Mouse (Mus musculus): ENCODE data around the gene Eps8l1. TPM values are rescaled to one million over a fixed set of nuclear protein-coding genes. Genes with fewer than 3 reads are reported as not detected.

Eps8l1 gene
- polyA plus RNA-seq, 1 experiment from 2014 or later: 0.97 TPM

- H3K4me1 ChIP-seq (ENCODE audit: insufficient read depth): peaks cover 3% of the 10 kb centered on the region; the same call in 1 of the 2 replicates
- no peaks in the 10 kb centered on the region for H3K9me3 ChIP-seq (ENCODE audit: low read length)
- WGBS (ENCODE audit: insufficient replicate concordance): 73% methylated on average over 3 of the region's 3 CpGs
- H3K4me2 ChIP-seq (ENCODE audit: low read depth, low read length): no peak overlapping the region
- no peak for DNase-seq
- ATAC-seq: no peak
- no peak overlapping the region for H3K27ac ChIP-seq (ENCODE audit: low read depth)
- no peak overlapping the region for H3K9ac ChIP-seq (replicated peaks)
- H3K4me3 ChIP-seq (ENCODE audit: low read depth, low read length): no peak overlapping the region
- TF ChIP-seq EP300 (IDR thresholded peaks at IDR 0.05; ENCODE audit: low read depth) (no peak), CTCF (IDR thresholded peaks at IDR 0.05; ENCODE audit: low read depth) (no peak)
- H3K36me3 ChIP-seq (replicated peaks; ENCODE audit: insufficient read depth, low read length): no peaks in the 10 kb centered on the region; the same call in 1 of the 2 replicates
- no peaks in the 10 kb centered on the region for H3K27me3 ChIP-seq (ENCODE audit: insufficient read depth, low read length)
These were observed 12.0 kb upstream of the Eps8l1 start for GRCm38 (mm10) chr7:4448439-4448838.

DNA sequence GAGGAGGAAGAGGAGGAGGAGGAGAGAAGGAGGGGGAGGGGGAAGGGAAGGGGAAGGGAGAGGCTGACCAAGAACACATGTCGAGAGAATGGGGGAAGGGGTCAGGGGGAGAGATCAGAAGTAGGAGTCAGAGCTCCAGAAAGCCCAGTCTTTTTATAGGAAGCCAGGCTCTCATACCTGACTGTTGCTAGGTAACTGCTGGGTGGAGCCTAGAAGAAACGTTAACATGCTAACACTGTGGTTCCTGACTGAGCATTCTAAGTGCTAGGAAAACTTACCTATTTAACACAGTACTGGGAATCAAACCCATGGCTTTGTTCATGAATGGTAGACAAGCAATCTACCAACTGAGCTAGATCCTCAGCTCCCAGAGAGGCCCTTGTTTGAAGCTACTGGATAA, 11.3 kb upstream of the Eps8l1 start:
- Histone ChIP-seq H3K9ac (replicated peaks) (no peak overlapping the region), H3K9me3 (ENCODE audit: low read length) (no peaks in the 10 kb centered on the region), H3K4me2 (ENCODE audit: low read depth, low read length) (no peak overlapping the region), H3K27ac (ENCODE audit: low read depth) (no peak overlapping the region), H3K27me3 (ENCODE audit: insufficient read depth, low read length) (no peaks in the 10 kb centered on the region), H3K36me3 (replicated peaks; ENCODE audit: insufficient read depth, low read length) (no peaks in the 10 kb centered on the region), H3K4me3 (ENCODE audit: low read depth, low read length) (no peak overlapping the region), H3K4me1 (ENCODE audit: insufficient read depth) (peaks cover 3% of the 10 kb centered on the region; the same call in 1 of the 2 replicates)
- TF ChIP-seq EP300 (IDR thresholded peaks at IDR 0.05; ENCODE audit: low read depth): no peak
- no peak for TF ChIP-seq CTCF (IDR thresholded peaks at IDR 0.05; ENCODE audit: low read depth)
- WGBS (ENCODE audit: insufficient replicate concordance): 13% methylated on average over 2 of the region's 2 CpGs
- DNase-seq: no peak
- no peak for ATAC-seq

DNA sequence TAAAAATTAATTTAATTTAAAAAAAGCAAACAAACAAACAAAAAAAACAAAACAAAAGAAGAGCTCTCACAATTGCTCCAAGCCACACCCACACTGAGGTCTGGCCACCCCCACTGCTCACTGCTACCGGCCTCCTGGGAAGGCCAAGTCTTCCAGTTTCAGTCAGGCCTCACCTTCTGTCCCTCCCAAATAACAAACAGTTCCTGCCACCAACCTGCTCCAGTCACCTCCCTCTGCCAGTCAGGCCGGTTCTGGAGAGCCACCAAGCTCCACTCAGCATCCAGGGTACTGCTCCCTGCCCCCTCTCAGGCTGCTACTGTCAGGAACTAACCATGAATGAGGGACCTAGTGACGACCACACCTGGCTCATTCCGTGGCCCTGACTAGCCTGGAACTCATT, 7.8 kb upstream of the Eps8l1 start:
- Histone ChIP-seq H3K4me1 (ENCODE audit: insufficient read depth) (no peaks in the 10 kb centered on the region), H3K9ac (replicated peaks) (no peak overlapping the region), H3K36me3 (replicated peaks; ENCODE audit: insufficient read depth, low read length) (no peaks in the 10 kb centered on the region), H3K4me3 (ENCODE audit: low read depth, low read length) (no peak overlapping the region), H3K27ac (ENCODE audit: low read depth) (no peak overlapping the region), H3K4me2 (ENCODE audit: low read depth, low read length) (no peak overlapping the region), H3K27me3 (ENCODE audit: insufficient read depth, low read length) (no peaks in the 10 kb centered on the region), H3K9me3 (ENCODE audit: low read length) (no peaks in the 10 kb centered on the region)
- no peak for DNase-seq
- TF ChIP-seq CTCF (IDR thresholded peaks at IDR 0.05; ENCODE audit: low read depth) (no peak), EP300 (IDR thresholded peaks at IDR 0.05; ENCODE audit: low read depth) (no peak)
- ATAC-seq: no peak
- WGBS (ENCODE audit: insufficient replicate concordance): 27% methylated on average over 4 of the region's 4 CpGs

DNA sequence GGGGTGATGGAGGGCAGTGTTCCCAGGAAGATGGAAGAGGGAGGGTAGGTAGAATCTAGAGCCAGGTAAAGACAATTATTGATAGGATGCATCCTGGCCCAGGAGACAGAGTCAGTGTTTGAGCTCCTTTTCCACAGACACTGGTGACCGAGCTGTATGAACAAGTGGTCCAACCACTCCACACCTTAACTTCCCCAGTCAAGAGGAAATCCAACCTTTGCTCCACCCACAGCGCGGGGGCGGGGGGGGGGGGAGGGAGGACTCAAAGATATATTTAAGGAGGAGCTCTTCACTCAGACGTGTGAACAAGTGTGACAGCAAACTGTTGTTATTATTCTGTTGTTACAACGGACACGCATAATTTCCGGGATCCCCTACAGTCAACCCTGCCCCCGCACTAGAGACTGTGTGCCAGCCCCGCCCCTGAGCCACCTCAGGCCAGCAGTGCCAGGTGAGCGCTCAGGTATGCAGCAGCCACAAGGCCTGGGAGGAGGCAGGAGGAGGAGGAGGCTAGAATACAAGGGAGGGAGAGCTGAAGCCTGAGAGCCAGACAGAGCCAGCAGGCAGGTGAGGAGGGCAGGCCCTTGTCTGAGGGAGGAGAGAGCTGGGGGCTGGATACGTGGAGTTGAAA, 3.8 kb downstream of the Eps8l1 start:
- no peaks in the 10 kb centered on the region for H3K9me3 ChIP-seq (ENCODE audit: low read length)
- H3K27me3 ChIP-seq (ENCODE audit: insufficient read depth, low read length): peaks cover 5% of the 10 kb centered on the region; the same call in 1 of the 2 replicates
- TF ChIP-seq CTCF (IDR thresholded peaks at IDR 0.05; ENCODE audit: low read depth) (no peak), EP300 (IDR thresholded peaks at IDR 0.05; ENCODE audit: low read depth) (no peak)
- H3K4me3 ChIP-seq (ENCODE audit: low read depth, low read length): no peak overlapping the region
- no peaks in the 10 kb centered on the region for H3K4me1 ChIP-seq (ENCODE audit: insufficient read depth)
- no peak overlapping the region for H3K27ac ChIP-seq (ENCODE audit: low read depth)
- no peak for DNase-seq
- WGBS (ENCODE audit: insufficient replicate concordance): 15% methylated on average over 11 of the region's 12 CpGs
- no peak overlapping the region for H3K9ac ChIP-seq (replicated peaks)
- H3K4me2 ChIP-seq (ENCODE audit: low read depth, low read length): no peak overlapping the region; the same call in 1 of the 2 replicates
- no peaks in the 10 kb centered on the region for H3K36me3 ChIP-seq (replicated peaks; ENCODE audit: insufficient read depth, low read length)
- no peak for ATAC-seq

GRCm38 (mm10) chr7:4467801-4468200, 7.3 kb downstream of the Eps8l1 start:
- Histone ChIP-seq H3K27me3 (ENCODE audit: insufficient read depth, low read length) (peaks cover 29% of the 10 kb centered on the region), H3K36me3 (replicated peaks; ENCODE audit: insufficient read depth, low read length) (no peaks in the 10 kb centered on the region), H3K4me3 (ENCODE audit: low read depth, low read length) (no peak overlapping the region), H3K27ac (ENCODE audit: low read depth) (no peak overlapping the region), H3K9me3 (ENCODE audit: low read length) (no peaks in the 10 kb centered on the region), H3K4me2 (ENCODE audit: low read depth, low read length) (no peak overlapping the region), H3K9ac (replicated peaks) (no peak overlapping the region), H3K4me1 (ENCODE audit: insufficient read depth) (peaks cover 7% of the 10 kb centered on the region; the same call in 1 of the 2 replicates)
- WGBS (ENCODE audit: insufficient replicate concordance): 67% methylated on average over 3 of the region's 3 CpGs
- TF ChIP-seq CTCF (IDR thresholded peaks at IDR 0.05; ENCODE audit: low read depth) (no peak), EP300 (IDR thresholded peaks at IDR 0.05; ENCODE audit: low read depth) (no peak)
- DNase-seq (no peak), ATAC-seq (no peak)

GRCm38 (mm10) chr7:4470275-4471178, 10.1 kb downstream of the Eps8l1 start:
- TF ChIP-seq CTCF (IDR thresholded peaks at IDR 0.05; ENCODE audit: low read depth) (no peak), EP300 (IDR thresholded peaks at IDR 0.05; ENCODE audit: low read depth) (no peak)
- no peak overlapping the region for H3K9ac ChIP-seq (replicated peaks)
- peak overlapping the region; percentile 63 for H3K4me2 ChIP-seq (ENCODE audit: low read depth, low read length)
- no peaks in the 10 kb centered on the region for H3K9me3 ChIP-seq (ENCODE audit: low read length)
- ATAC-seq (peak; percentile 34; the same call in 1 of the 2 replicates), DNase-seq (peak; percentile 62)
- no peak overlapping the region for H3K27ac ChIP-seq (ENCODE audit: low read depth)
- 9% methylated on average over 35 of the region's 35 CpGs for WGBS (ENCODE audit: insufficient replicate concordance)
- H3K27me3 ChIP-seq (ENCODE audit: insufficient read depth, low read length): peaks cover 28% of the 10 kb centered on the region
- no peaks in the 10 kb centered on the region for H3K36me3 ChIP-seq (replicated peaks; ENCODE audit: insufficient read depth, low read length)
- peaks cover 7% of the 10 kb centered on the region; the same call in 1 of the 2 replicates for H3K4me1 ChIP-seq (ENCODE audit: insufficient read depth)
- peak overlapping the region; percentile 36 for H3K4me3 ChIP-seq (ENCODE audit: low read depth, low read length)

All from liver, postnatal 0 days (tissue).